Mouse (Mus musculus) limb, embryonic 15.5 days (tissue): ENCODE results near the gene Cntnap2. TPM values are rescaled to one million over a fixed set of nuclear protein-coding genes. Genes with fewer than 3 reads are reported as not detected.

Experiments
- ATAC-seq: fragments of 200-750 bp; cut with Nextera tagmentation; 2 replicates; pipeline ENCODE4 v1.8.0; 2017; ENCODE audit warnings: low read depth, moderate TSS enrichment; ENCODE audit not compliant: insufficient number of reproducible peaks, low FRiP score, low TSS enrichment
- H3K27ac ChIP-seq: fragments of 300-500 bp; sonication (generic); 2 replicates; pipeline ENCODE4 v1.5.1; 2015; ENCODE audit warnings: moderate library complexity, mild to moderate bottlenecking, inconsistent platforms
- H3K27me3 ChIP-seq: fragments of 300-500 bp; sonication (generic); 2 replicates; pipeline ENCODE4 v1.6.1; 2015; ENCODE audit warnings: inconsistent platforms
- H3K36me3 ChIP-seq: fragments of 300-500 bp; sonication (generic); 2 replicates; pipeline ENCODE4 v1.6.1; 2015; ENCODE audit warnings: inconsistent platforms
- H3K4me1 ChIP-seq: fragments of 300-500 bp; sonication (generic); 2 replicates; pipeline ENCODE4 v1.6.1; 2015; ENCODE audit warnings: inconsistent platforms
- H3K4me2 ChIP-seq: fragments of 300-500 bp; sonication (generic); 2 replicates; pipeline ENCODE4 v1.6.1; 2015; ENCODE audit warnings: mild to moderate bottlenecking, inconsistent platforms
- H3K4me3 ChIP-seq: fragments of 300-500 bp; sonication (generic); 2 replicates; pipeline ENCODE4 v1.5.1; 2015; ENCODE audit warnings: mild to moderate bottlenecking, inconsistent platforms
- H3K9ac ChIP-seq: fragments of 300-500 bp; sonication (generic); 2 replicates; pipeline ENCODE4 v1.6.1; 2015; ENCODE audit warnings: inconsistent platforms
- H3K9me3 ChIP-seq: fragments of 300-500 bp; sonication (generic); 2 replicates; pipeline ENCODE4 v1.6.1; 2016; ENCODE audit warnings: inconsistent platforms
- WGBS: fragments of 180-500 bp; shearing (Covaris S2); methylation state at CpG from one replicate; pipeline ENCODE4 v1.1.7; 2015; 5-methylcytosine and 5-hydroxymethylcytosine counted together
- polyA plus RNA-seq: library from polyadenylated mRNA; unstranded; fragments of >200 nt; fragmentation: Nextera tagmentation; extraction: Ambion mirVana; gene quantifications from 2 replicates; pipeline ENCODE4 v1.2.1, GENCODE M21; 2015

Gene Cntnap2
- polyA plus RNA-seq, result 1.3 and 1.9 TPM in 2 replicates

- Histone ChIP-seq H3K36me3 (no peaks in the 10 kb centered on the region), H3K4me2 (no peak within 1 kb of the TSS), H3K4me3 (no peak within 1 kb of the TSS), H3K27me3 (peaks cover 8% of the 10 kb centered on the region; the same call in 1 of the 2 replicates), H3K4me1 (0 out of 2 replicates have a peak, but pooled peaks cover 2% of the 10 kb centered on the region), H3K27ac (no peak within 1 kb of the TSS), H3K9ac (no peak within 1 kb of the TSS), H3K9me3 (no peaks in the 10 kb centered on the region)
- no peak for ATAC-seq
- 11% methylated on average over 8 of the region's 8 CpGs for WGBS
Measured at GRCm38 (mm10) chr6:45059091-45059490, at the start of gene Cntnap2. TSS of gene Cntnap2 (plus strand) at chr6:45059357.

DNA sequence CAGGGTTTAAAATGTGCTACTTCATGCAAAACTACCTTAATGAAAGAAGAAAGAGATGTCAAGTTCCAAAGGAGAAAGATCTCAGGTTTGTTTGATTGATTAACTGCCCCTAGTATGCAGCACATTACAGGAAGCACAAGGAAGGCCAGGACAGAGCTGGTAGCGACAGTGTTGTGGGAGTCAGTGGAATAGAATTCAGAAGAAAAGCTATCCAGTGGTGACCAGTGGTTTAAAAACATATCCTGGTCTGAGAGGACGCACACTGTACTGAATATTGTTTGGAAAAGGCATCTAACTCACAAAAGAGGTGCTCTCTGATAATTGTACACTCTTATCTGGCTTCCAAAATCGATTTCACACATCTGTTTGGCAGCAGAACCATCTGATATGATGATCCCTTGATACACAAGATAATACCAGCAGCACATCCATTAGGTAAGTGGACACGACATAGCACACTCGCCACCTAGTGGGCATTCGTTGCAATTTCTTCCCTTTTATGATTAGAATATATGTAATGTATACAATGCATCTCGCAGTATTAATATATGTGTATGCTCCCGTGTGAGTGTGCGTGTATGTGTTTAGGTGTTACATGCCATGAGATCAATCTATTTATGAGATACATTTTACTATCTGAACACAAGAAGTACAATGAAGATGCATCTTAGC is 33.0 kb upstream of the Cntnap2 start:
- Histone ChIP-seq H3K27ac (no peak overlapping the region), H3K36me3 (no peaks in the 10 kb centered on the region), H3K9ac (no peak overlapping the region), H3K4me1 (no peaks in the 10 kb centered on the region), H3K27me3 (no peaks in the 10 kb centered on the region), H3K4me2 (no peak overlapping the region), H3K9me3 (no peaks in the 10 kb centered on the region), H3K4me3 (no peak overlapping the region)
- WGBS, result 25% methylated on average over 9 of the region's 9 CpGs
- no peak for ATAC-seq

GRCm38 (mm10) chr6:45039454-45039853 is 19.7 kb upstream of the Cntnap2 start:
- Histone ChIP-seq H3K4me2 (no peak overlapping the region), H3K27ac (no peak overlapping the region), H3K4me1 (no peaks in the 10 kb centered on the region), H3K9me3 (no peaks in the 10 kb centered on the region), H3K36me3 (no peaks in the 10 kb centered on the region), H3K9ac (no peak overlapping the region), H3K27me3 (no peaks in the 10 kb centered on the region), H3K4me3 (no peak overlapping the region)
- 70% methylated on average over 1 of the region's 1 CpGs for WGBS
- no peak for ATAC-seq

DNA sequence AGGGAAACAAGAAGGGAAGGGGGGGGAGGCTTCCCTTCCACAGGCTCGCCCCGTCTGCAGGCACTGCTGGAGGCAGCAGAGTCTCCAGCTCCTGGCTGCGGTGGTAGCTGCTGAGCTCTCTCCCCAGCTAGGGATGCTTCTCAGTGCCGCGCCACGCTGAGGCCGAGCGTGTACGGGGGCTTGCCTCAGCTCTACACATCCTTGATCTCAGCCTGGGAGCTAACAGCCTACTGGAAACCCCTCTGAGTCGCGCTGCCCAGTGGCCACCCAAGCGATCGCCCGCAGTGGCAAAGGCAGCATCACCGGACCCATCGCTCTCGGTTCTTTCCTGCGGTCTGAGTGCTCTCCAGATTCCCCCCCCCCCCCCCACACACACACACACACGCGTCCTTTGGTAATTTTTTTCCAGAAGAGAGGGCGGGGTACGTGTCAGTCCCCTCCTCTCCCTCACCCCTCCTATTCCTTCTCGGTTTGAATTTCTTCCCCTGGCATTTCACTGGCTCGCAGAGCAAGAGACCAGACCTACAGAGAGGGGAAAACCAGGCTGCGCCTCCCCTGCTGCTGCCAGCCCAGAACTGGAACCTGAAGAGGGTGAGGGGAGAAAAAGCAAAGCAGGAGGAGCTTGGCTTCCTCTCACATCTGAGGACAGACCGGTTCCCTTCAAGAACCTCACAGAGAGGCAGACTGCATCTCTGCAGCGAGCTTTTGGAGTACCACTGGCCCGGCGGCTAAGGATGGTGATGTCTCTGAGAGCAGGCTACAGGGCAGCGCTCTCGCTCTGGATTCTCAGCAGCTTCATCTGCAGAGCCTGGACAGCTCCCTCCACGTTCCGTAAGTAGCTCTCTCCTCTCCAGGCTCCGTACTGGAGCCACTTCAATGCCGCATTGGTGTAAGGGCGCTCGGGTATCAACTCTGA is 657 bp downstream of the Cntnap2 start:
- no peak overlapping the region for H3K4me3 ChIP-seq
- H3K9me3 ChIP-seq, result no peaks in the 10 kb centered on the region
- peaks cover 8% of the 10 kb centered on the region; the same call in 1 of the 2 replicates for H3K27me3 ChIP-seq
- H3K4me2 ChIP-seq, result no peak overlapping the region
- H3K36me3 ChIP-seq, result no peaks in the 10 kb centered on the region
- H3K9ac ChIP-seq, result no peak overlapping the region
- H3K4me1 ChIP-seq, result 0 out of 2 replicates have a peak, but pooled peaks cover 2% of the 10 kb centered on the region
- H3K27ac ChIP-seq, result no peak overlapping the region
- WGBS, result 3% methylated on average over 35 of the region's 37 CpGs
- no peak for ATAC-seq

DNA sequence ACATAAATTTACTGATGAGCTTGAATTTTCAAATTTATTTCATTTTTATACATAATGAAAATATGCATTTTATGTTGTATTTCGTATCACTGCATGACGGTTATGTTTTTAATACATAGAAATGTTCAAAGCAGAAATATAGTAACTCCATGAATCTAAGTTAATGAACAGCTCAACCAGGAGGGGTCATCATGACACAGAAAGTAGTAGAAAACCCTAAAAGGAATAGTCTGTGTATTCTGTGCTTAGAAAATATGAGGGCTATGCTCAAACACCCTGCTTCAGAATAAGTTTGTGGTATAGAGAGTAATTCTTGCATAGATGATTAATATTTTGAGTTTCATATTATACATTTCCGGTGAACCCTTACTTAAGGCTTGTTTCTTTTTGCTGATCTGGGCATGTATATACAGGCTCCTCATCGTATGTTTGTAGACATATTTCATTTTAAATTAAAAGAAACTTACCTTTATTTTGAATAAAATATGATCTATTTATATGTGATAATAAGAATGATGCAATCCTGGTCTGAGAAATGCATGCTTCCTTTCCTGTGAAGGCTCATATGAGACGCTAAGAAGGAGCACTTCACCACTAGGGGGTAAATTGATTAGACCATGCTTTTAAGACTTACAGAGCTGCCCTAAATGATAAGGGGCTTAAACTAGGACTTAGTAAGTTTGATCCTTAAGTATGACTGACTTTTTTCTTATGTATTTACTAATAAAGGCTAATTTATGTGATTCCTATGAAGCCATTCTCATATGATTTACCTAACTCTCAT is 3.2 kb downstream of the Cntnap2 start:
- WGBS, result 73% methylated on average over 5 of the region's 5 CpGs
- Histone ChIP-seq H3K9me3 (no peaks in the 10 kb centered on the region), H3K4me2 (no peak overlapping the region), H3K9ac (no peak overlapping the region), H3K4me3 (no peak overlapping the region), H3K27ac (no peak overlapping the region), H3K27me3 (peaks cover 8% of the 10 kb centered on the region; the same call in 1 of the 2 replicates), H3K36me3 (no peaks in the 10 kb centered on the region), H3K4me1 (0 out of 2 replicates have a peak, but pooled peaks cover 2% of the 10 kb centered on the region)
- ATAC-seq, result no peak

- ATAC-seq, result no peak
- H3K4me3 ChIP-seq, result no peak overlapping the region
- no peaks in the 10 kb centered on the region for H3K9me3 ChIP-seq
- H3K4me1 ChIP-seq, result no peaks in the 10 kb centered on the region
- no peak overlapping the region for H3K27ac ChIP-seq
- 82% methylated on average over 1 of the region's 1 CpGs for WGBS
- no peaks in the 10 kb centered on the region for H3K36me3 ChIP-seq
- H3K27me3 ChIP-seq, result no peaks in the 10 kb centered on the region
- no peak overlapping the region for H3K9ac ChIP-seq
- no peak overlapping the region for H3K4me2 ChIP-seq
Measured at GRCm38 (mm10) chr6:45088304-45088703, 29.1 kb downstream of the Cntnap2 start.

DNA sequence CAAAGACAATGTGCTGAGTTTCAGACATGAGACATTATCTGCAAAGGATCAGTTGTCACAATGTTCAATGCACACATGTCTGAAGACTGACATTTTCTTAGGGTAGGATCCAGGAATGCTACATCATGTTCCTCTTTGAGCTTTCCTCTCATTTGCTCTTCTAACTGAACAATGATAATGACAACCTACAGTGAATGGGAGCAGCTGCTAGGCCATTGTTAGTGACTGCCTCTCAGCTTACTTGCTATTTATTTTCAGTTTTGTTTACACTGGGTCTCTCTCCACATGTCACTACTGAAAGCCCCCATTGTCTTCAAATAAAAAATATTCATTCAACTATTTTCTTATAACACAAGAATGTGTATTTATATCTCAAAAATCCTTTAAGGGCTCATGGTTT is 54.5 kb downstream of the Cntnap2 start:
- H3K27me3 ChIP-seq, result no peaks in the 10 kb centered on the region
- no peak for ATAC-seq
- no peaks in the 10 kb centered on the region for H3K36me3 ChIP-seq
- no peak overlapping the region for H3K4me3 ChIP-seq
- H3K9me3 ChIP-seq, result no peaks in the 10 kb centered on the region
- no peaks in the 10 kb centered on the region for H3K4me1 ChIP-seq
- no peak overlapping the region for H3K4me2 ChIP-seq
- H3K9ac ChIP-seq, result no peak overlapping the region
- H3K27ac ChIP-seq, result no peak overlapping the region

DNA sequence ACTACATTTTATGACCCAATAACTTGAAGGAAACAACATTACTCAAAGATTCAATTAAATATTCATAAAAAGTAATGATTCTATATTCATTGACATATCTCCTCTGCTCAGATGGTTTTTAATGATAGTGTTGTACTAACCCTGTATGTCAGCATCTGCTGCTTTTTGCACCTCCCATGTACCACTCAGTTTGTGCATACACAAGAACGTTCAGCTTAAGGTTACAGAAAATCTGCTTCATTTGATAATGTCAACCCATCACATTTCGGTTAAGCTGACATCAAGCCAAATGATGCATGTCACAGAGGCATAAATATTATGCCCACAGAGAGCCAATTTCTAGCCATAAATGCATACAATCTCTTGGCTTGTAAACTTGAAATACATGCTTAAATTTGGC is 85.7 kb downstream of the Cntnap2 start:
- WGBS, result 74% methylated on average over 2 of the region's 2 CpGs
- H3K4me1 ChIP-seq, result no peaks in the 10 kb centered on the region
- no peak for ATAC-seq

GRCm38 (mm10) chr6:45205039-45205438 is 145.9 kb downstream of the Cntnap2 start:
- Histone ChIP-seq H3K4me1 (no peaks in the 10 kb centered on the region), H3K4me3 (no peak overlapping the region), H3K4me2 (no peak overlapping the region), H3K9ac (no peak overlapping the region), H3K27ac (no peak overlapping the region), H3K36me3 (no peaks in the 10 kb centered on the region), H3K9me3 (no peaks in the 10 kb centered on the region), H3K27me3 (no peaks in the 10 kb centered on the region)
- no peak for ATAC-seq
- 71% methylated on average over 2 of the region's 2 CpGs for WGBS

More for the DNA sequence above, 85.7 kb downstream of the Cntnap2 start:
- Histone ChIP-seq H3K27ac (no peak overlapping the region), H3K4me3 (no peak overlapping the region), H3K4me2 (no peak overlapping the region), H3K9me3 (no peaks in the 10 kb centered on the region), H3K27me3 (no peaks in the 10 kb centered on the region), H3K36me3 (no peaks in the 10 kb centered on the region), H3K9ac (no peak overlapping the region)

- no peak overlapping the region for H3K4me3 ChIP-seq
- H3K27me3 ChIP-seq, result no peaks in the 10 kb centered on the region
- H3K4me2 ChIP-seq, result no peak overlapping the region
- H3K9me3 ChIP-seq, result no peaks in the 10 kb centered on the region
- no peaks in the 10 kb centered on the region for H3K36me3 ChIP-seq
- 38% methylated on average over 1 of the region's 1 CpGs for WGBS
- H3K4me1 ChIP-seq, result no peaks in the 10 kb centered on the region
- no peak overlapping the region for H3K27ac ChIP-seq
- no peak overlapping the region for H3K9ac ChIP-seq
- no peak for ATAC-seq
Measured at GRCm38 (mm10) chr6:45214330-45214729, 155.2 kb downstream of the Cntnap2 start.

DNA sequence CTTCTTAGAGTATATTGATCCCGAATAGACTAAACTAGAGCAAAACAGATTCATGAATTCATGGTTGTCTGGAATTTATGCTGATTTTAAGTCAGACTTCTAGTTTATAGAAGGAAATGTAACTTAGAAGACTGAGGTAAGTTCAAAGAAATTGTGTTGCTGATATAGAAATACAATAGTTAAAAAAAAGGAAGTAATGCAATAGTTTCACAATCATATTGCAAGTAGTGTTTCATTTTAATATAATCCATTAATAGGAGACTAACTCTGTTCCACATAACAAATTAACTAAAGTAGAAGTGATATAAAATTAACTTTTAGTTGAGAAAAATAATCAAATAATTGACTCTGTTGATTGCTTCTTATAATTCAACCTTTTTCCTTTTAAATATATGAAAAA is 169.8 kb downstream of the Cntnap2 start:
- Histone ChIP-seq H3K4me2 (no peak overlapping the region), H3K36me3 (no peaks in the 10 kb centered on the region), H3K4me1 (no peaks in the 10 kb centered on the region), H3K27me3 (no peaks in the 10 kb centered on the region), H3K9me3 (no peaks in the 10 kb centered on the region), H3K4me3 (no peak overlapping the region), H3K9ac (no peak overlapping the region), H3K27ac (no peak overlapping the region)
- WGBS, result 77% methylated on average over 1 of the region's 1 CpGs
- ATAC-seq, result no peak
